Mouse (Mus musculus): Measurements from ENCODE around the gene H2-T22.

The H2-T22 gene

DNA sequence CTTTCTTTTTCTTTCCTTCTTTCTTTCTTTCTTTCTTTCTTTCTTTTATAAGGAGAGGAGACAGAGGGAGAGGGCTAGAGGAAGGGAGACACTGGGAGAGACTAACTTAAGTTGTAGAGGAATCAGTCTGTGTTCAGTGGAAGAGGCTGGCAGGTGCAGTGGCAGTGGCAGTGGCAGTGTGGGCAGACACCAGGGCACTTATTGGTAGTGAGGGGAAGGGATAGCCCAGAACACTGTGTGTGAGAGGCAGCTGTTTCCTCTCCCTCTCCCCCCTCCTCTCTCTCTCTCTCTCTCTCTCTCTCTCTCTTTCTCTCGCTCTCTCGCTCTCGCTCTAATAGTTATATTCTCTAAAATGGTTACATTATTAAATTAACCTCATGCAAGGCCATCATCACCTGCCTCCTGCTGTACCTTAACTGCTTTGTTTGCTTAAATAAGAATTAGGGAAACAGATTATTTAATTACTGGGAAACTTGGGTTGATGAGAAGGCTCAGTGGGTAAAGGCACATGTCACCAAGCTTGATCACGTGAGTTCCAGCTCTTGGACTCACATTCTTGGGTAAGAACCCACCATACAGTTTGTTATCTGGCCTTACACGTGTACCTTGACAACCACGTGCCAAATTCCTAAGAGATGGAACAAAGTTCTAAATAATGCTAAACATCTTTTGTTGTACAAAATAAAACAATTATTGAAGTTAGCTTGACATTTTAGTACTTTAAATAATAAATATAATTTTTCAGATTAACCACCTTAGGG is 43.8 kb downstream of the H2-T22 start:
- DNase-seq (ENCODE audit: low spot score): no peak

DNA sequence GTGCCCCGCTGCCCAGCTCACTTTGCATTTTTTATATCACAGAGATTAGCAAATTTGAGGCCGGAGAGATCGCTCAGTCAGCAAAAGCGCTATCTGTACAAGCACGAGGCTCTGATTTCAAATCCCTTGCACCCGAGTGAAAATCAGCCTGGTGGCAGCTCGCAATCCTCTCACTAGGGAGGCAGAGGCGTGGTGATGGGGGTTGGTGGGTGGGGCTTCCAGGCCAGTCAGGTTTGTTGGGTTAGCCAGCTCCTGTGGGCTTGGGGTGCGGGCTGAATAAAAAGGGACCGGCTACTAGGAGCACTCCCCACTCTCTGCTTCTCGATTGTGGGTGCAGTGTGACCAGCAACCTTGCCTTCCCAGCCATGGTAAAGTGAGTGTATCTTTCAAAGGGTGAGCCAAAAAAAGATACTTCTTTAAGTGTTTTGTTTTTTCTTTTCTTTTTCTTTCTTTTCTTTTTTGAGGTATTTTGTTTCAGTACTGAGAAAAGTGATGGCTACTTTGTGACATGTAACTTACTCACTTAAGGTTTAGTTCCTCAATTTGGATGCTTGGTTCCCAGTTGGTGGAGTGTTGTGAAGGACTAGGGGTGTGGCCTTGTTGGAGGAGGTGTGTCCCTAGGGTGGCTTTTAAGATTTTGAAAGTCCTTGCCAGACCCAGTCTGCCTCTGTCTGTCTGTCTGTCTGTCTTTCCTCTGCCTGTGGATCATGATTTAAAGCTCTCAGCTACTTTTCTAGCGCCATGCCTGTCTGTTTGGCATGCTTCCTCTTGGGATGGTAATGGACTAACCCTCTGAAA is 44.6 kb downstream of the H2-T22 start:
- no peak for DNase-seq (ENCODE audit: low spot score)

DNA sequence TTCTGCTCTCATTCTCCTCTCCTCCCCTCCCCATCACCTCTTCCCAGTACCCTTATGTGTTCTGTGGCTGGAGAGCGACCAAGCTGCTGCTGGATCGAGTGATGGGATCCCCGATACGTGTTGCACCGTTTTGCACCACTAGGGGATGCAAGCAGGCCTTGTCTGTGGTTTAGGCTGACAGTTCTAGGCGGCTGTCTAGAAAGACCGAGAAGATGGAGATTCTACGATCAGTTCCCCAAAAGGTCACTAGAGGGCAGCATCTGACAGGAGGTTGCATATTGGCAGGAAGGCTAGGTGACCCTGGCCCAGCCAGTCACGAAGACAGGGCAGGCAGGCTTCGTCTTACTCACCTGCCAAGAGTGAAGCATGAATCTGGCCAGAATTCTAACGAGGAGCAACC is 45.6 kb downstream of the H2-T22 start:
- peak; percentile 93 for DNase-seq (ENCODE audit: low spot score)

DNA sequence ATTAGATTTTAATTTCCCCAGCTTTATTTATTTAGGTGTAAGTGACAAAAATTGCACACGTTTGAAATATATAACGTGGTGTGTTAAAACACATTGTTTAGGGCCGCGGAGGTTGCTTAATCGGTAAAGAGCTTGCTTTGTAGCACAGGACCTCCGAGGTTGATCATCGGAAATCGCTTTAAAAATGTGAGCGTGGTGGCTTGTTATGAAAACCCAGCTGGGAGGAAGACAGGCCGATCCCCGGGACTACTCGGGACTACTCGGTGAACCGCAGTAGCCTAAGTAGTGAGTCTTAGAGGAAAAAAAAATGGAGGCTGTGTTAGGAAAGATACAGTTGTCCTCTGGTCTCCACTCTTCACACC is 47.7 kb downstream of the H2-T22 start:
- no peak for DNase-seq (ENCODE audit: low spot score)

DNA sequence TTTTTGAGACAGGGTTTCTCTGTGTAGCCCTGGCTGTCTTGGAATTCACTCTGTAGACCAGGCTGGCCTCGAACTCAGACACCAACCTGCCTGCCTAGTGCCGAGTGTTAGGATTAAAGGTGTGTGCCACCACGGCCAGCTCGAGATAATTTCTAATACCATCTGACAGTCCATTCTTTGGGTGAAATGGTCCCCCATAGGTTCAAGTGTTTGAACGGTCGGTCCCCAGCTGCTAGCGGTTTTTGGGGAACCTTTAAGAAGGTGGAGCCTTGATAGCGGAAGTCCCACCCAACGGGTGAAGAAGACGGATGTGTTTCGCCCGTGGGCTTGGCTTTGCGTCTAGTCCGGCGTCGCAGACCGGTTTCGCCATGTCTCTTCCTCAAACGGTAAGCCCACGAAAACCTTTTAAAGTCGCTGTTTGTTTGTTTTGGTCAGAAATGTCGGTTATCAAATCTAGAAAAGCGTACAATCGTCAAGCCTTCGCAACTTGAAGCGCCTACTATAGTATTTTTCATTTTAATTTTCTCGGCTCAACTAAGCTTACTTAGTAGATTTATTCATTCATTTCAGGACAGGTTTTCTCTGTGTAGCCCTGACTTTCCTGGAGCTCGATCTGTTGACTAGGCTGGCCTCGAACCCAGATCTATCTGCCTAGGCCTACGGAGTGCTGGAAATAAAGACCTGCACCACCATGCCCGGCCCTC is 48.2 kb downstream of the H2-T22 start:
- peak; percentile 83 for DNase-seq (ENCODE audit: low spot score)

DNA sequence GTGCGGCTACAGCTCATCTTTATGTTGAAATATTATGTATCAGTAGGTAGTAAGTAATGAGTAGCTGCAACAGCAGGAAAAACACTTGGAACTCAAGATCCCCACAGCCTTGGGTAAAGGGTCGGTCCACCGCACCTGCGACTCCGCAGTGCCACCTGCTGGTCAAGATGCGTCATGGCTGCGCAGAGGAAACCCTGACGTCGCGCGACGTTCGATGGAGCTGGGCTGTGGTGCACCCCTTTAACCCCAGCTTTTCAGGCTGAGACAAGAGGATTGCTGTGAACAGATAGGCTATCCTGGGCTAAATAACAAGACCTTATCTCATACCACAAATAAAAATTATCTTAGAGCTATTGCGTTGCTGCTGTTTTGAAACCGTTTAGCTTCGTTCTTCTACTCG is 48.9 kb downstream of the H2-T22 start:
- DNase-seq (ENCODE audit: low spot score): peak; percentile 72

DNA sequence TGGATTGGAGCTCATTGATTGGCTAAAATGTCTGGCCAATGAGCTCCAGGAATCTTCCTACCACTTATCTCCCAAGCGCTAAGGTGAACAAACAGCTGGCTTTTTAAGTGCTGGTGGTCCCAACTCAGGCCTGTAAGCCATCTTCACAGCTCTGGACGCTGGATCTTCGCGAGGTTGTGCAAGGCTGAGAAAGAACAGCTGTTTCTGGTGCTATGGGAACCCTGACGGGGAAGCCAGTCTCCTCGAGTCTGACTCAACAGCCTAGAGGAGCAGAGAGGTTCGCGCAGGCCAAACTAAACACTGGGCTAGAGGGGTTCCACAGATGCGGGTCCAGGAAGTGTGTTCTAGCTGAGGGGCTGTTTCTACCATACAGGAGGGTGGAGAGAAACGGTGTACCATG is 50.8 kb downstream of the H2-T22 start:
- no peak for DNase-seq (ENCODE audit: low spot score)

Measured in yolk sac, embryonic 10.5 days (tissue).